Comparison of ENCODE assay signal across 21 mouse cellular contexts in genomic region chr9:120899833-120900232, GRCm38 (mm10). TPM values are rescaled to one million over a fixed set of nuclear protein-coding genes. Genes with fewer than 3 reads are reported as not detected.
DNase-seq lines count a peak whose midpoint lies in the region; ATAC-seq and TF ChIP-seq lines count a peak whose summit lies in the region.
"Had no signal": no experiment of that assay in that cellular context is flagged by ENCODE, and none has a peak within 500 bp of the region (broad histone marks: within the 10 kb centered on the region; RNA-seq: fewer than 3 reads in every experiment).

No protein-coding gene starts in this region.

- H3K36me3 ChIP-seq in kidney, postnatal 0 days (ENCODE audit: insufficient read depth, low read length), result no peaks in the 10 kb centered on the region
- no peaks in the 10 kb centered on the region for H3K36me3 ChIP-seq in embryonic facial prominence, embryonic 15.5 days
- H3K36me3 ChIP-seq in intestine, embryonic 16.5 days (ENCODE audit: control insufficient read depth, insufficient read depth, low read length), result no peaks in the 10 kb centered on the region
- H3K36me3 ChIP-seq in liver, embryonic 16.5 days (ENCODE audit: control insufficient read depth, insufficient read depth), result no peaks in the 10 kb centered on the region
- H3K36me3 ChIP-seq: embryonic facial prominence, embryonic 13.5 days; forebrain, embryonic 10.5 days; heart, embryonic 13.5 days had no signal

- DNase-seq in kidney, postnatal 0 days (ENCODE audit: low spot score), result no peak
- no peak for DNase-seq in kidney, adult 18-20 months
- no peak for DNase-seq in layer of hippocampus, adult 11-12 months (ENCODE audit: low spot score)
- DNase-seq in gastrocnemius, postnatal 10 days, result no peak
- DNase-seq in spleen, postnatal 10 days (ENCODE audit: low spot score in 2 of 2), result no peak
- DNase-seq: adrenal gland, postnatal 10 days; cerebellum, adult 11-12 months; cerebellum, adult 9-10 months; cerebellum, postnatal 25 days; gastrocnemius, adult 2 months; gastrocnemius, postnatal 36 days; heart, adult 11 months; heart, postnatal 36 days had no signal

- H3K27me3 ChIP-seq in kidney, postnatal 0 days (ENCODE audit: insufficient read depth, low read length), result no peaks in the 10 kb centered on the region
- no peaks in the 10 kb centered on the region for H3K27me3 ChIP-seq in embryonic facial prominence, embryonic 15.5 days
- no peaks in the 10 kb centered on the region for H3K27me3 ChIP-seq in intestine, embryonic 16.5 days (replicated peaks; ENCODE audit: control insufficient read depth, insufficient read depth, low read length)
- H3K27me3 ChIP-seq in liver, embryonic 16.5 days (ENCODE audit: control insufficient read depth, insufficient read depth, low read depth, low read length), result no peaks in the 10 kb centered on the region
- H3K27me3 ChIP-seq: embryonic facial prominence, embryonic 13.5 days; heart, embryonic 13.5 days had no signal

- ATAC-seq in kidney, postnatal 0 days (replicated peaks; ENCODE audit: low FRiP score, low read depth), result no peak
- ATAC-seq in embryonic facial prominence, embryonic 15.5 days (ENCODE audit: insufficient number of reproducible peaks, low FRiP score, low TSS enrichment, low read depth), result peak; percentile 54; the same call in 1 of the 2 replicates
- no peak for ATAC-seq in intestine, embryonic 16.5 days
- ATAC-seq in liver, embryonic 16.5 days (ENCODE audit: low read depth), result no peak
- ATAC-seq: forebrain, embryonic 14.5 days had no signal

- H3K9me3 ChIP-seq in kidney, postnatal 0 days (replicated peaks; ENCODE audit: low read length), result no peaks in the 10 kb centered on the region
- no peaks in the 10 kb centered on the region for H3K9me3 ChIP-seq in embryonic facial prominence, embryonic 15.5 days (replicated peaks)
- no peaks in the 10 kb centered on the region for H3K9me3 ChIP-seq in intestine, embryonic 16.5 days (ENCODE audit: control insufficient read depth, low read length)
- no peaks in the 10 kb centered on the region for H3K9me3 ChIP-seq in liver, embryonic 16.5 days (replicated peaks; ENCODE audit: control insufficient read depth, low read length)
- H3K9me3 ChIP-seq: embryonic facial prominence, embryonic 13.5 days; forebrain, embryonic 10.5 days; heart, embryonic 13.5 days had no signal

- H3K4me1 ChIP-seq in kidney, postnatal 0 days (replicated peaks; ENCODE audit: insufficient read depth, low read length), result peaks cover 6% of the 10 kb centered on the region
- no peaks in the 10 kb centered on the region for H3K4me1 ChIP-seq in embryonic facial prominence, embryonic 15.5 days
- peaks cover 6% of the 10 kb centered on the region; the same call in 1 of the 2 replicates for H3K4me1 ChIP-seq in intestine, embryonic 16.5 days (ENCODE audit: control insufficient read depth, insufficient read depth, low read length)
- no peaks in the 10 kb centered on the region; the same call in none of the 2 replicates for H3K4me1 ChIP-seq in liver, embryonic 16.5 days (ENCODE audit: control insufficient read depth, low read depth, low read length)

- H3K9ac ChIP-seq in kidney, postnatal 0 days (ENCODE audit: low read depth, low read length), result no peak overlapping the region
- no peak overlapping the region for H3K9ac ChIP-seq in embryonic facial prominence, embryonic 15.5 days
- no peak overlapping the region for H3K9ac ChIP-seq in intestine, embryonic 16.5 days (ENCODE audit: low read depth, low read length)
- no peak overlapping the region for H3K9ac ChIP-seq in liver, embryonic 16.5 days (ENCODE audit: low read depth, low read length)
- H3K9ac ChIP-seq: embryonic facial prominence, embryonic 13.5 days; heart, embryonic 13.5 days had no signal

- no peak overlapping the region for H3K4me3 ChIP-seq in kidney, postnatal 0 days (replicated peaks; ENCODE audit: low read depth, low read length)
- no peak overlapping the region for H3K4me3 ChIP-seq in embryonic facial prominence, embryonic 15.5 days (replicated peaks)
- no peak overlapping the region for H3K4me3 ChIP-seq in intestine, embryonic 16.5 days (ENCODE audit: low read length)
- H3K4me3 ChIP-seq in liver, embryonic 16.5 days (ENCODE audit: low read depth, low read length), result no peak overlapping the region
- H3K4me3 ChIP-seq: embryonic facial prominence, embryonic 13.5 days; erythroblast, embryonic 14.5 days; forebrain, embryonic 10.5 days; gastrocnemius, adult 2 months; heart, embryonic 13.5 days had no signal

- 55% methylated on average over 4 of the region's 4 CpGs for WGBS in kidney, postnatal 0 days
- WGBS in embryonic facial prominence, embryonic 15.5 days, result 29% methylated on average over 4 of the region's 4 CpGs
- WGBS in intestine, embryonic 16.5 days, result 35% methylated on average over 4 of the region's 4 CpGs
- WGBS in liver, embryonic 16.5 days (ENCODE audit: insufficient replicate concordance), result 48% methylated on average over 4 of the region's 4 CpGs

- H3K27ac ChIP-seq in kidney, postnatal 0 days, result peak overlapping the region; percentile 51; the same call in 1 of the 2 replicates
- no peak overlapping the region for H3K27ac ChIP-seq in embryonic facial prominence, embryonic 15.5 days (replicated peaks)
- peak overlapping the region; percentile 93 for H3K27ac ChIP-seq in intestine, embryonic 16.5 days (ENCODE audit: low read length)
- peak overlapping the region; percentile 49 for H3K27ac ChIP-seq in liver, embryonic 16.5 days (ENCODE audit: low read length)
- H3K27ac ChIP-seq: forebrain, embryonic 10.5 days; gastrocnemius, adult 2 months; heart, embryonic 13.5 days had no signal

- H3K4me2 ChIP-seq in kidney, postnatal 0 days (ENCODE audit: low read length), result no peak overlapping the region
- H3K4me2 ChIP-seq in embryonic facial prominence, embryonic 15.5 days (replicated peaks), result no peak overlapping the region
- no peak overlapping the region; the same call in 1 of the 2 replicates for H3K4me2 ChIP-seq in intestine, embryonic 16.5 days (ENCODE audit: low read depth, low read length)
- H3K4me2 ChIP-seq in liver, embryonic 16.5 days (ENCODE audit: low read depth, low read length), result no peak overlapping the region
- H3K4me2 ChIP-seq: embryonic facial prominence, embryonic 13.5 days; heart, embryonic 13.5 days had no signal

- TF ChIP-seq CTCF in kidney, postnatal 0 days (IDR thresholded peaks at IDR 0.05; ENCODE audit: low read depth), result no peak

RNA-seq across cellular contexts. Expression of gene Ctnnb1, which starts 29.2 kb away (rescaled TPM):
- polyA plus RNA-seq in kidney, postnatal 0 days (2015; fragmentation: Nextera tagmentation; extraction: Ambion mirVana), result 460 and 470 TPM in 2 replicates
- polyA plus RNA-seq in embryonic facial prominence, embryonic 15.5 days (2015; fragmentation: Nextera tagmentation; extraction: Ambion mirVana), result 614 and 657 TPM in 2 replicates
- polyA plus RNA-seq in intestine, embryonic 16.5 days (2015; fragmentation: Nextera tagmentation; extraction: Ambion mirVana), result 448 and 454 TPM in 2 replicates
- polyA plus RNA-seq in liver, embryonic 16.5 days (2015; fragmentation: Nextera tagmentation; extraction: Ambion mirVana), result 90.6 and 94.7 TPM in 2 replicates
- 100 to 1,000 TPM; 306 TPM for total RNA-seq in gastrocnemius, postnatal 10 days (2021)
